Mouse (Mus musculus) cortical plate, adult 2 months (tissue): ENCODE results near the gene Nr1i3.
"Not testable (repeated sequence)": the region's sequence is repeated elsewhere in the genome, so short reads cannot be mapped to it uniquely, and the experiment has no call there.

Experiments used
- CTCF ChIP-seq: fragments of 200-500 bp; IDR thresholded peaks from 2 replicates; pipeline ENCODE4 v1.5.1; 2011; ENCODE audit warnings: mild to moderate bottlenecking, control low read depth, low read length; ENCODE audit not compliant: insufficient read depth; ENCODE audit errors: extremely low read depth
- POLR2A ChIP-seq: fragments of 200-500 bp; IDR thresholded peaks from 2 replicates; pipeline ENCODE4 v1.6.1; 2011; ENCODE audit warnings: mild to moderate bottlenecking, low read length, control low read depth; ENCODE audit not compliant: insufficient read depth; ENCODE audit errors: extremely low read depth

DNA sequence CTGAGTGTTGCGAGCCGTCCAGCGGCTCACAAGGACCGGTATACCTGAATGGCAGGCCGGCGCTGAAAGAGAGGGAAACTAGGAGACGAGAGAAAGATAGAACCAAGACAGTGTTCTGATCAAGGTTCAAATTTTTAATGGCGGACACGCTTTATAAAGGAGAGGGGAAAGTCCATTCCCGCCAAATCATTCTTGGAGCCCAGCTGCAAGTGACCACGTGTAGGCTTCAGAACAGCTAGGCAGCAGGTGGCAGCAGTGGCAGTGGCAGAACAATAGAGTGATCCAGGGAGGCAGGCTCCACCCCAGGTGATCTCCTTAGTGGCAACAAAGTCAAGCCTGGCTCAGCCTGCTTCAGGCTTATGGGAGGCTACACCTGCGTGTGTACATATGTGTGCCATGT, 28.2 kb downstream of the Nr1i3 start:
- not testable (repeated sequence) for TF ChIP-seq CTCF, POLR2A
